Mouse (Mus musculus): ENCODE data around the gene Ntm. TPM values are rescaled to one million over a fixed set of nuclear protein-coding genes. Genes with fewer than 3 reads are reported as not detected.
A peak's percentile ranks its signal among the peaks of the same experiment; 100 is the strongest.

Gene Ntm
- polyA plus RNA-seq, 1 experiment from 2014 or later: 0.76 TPM

DNA sequence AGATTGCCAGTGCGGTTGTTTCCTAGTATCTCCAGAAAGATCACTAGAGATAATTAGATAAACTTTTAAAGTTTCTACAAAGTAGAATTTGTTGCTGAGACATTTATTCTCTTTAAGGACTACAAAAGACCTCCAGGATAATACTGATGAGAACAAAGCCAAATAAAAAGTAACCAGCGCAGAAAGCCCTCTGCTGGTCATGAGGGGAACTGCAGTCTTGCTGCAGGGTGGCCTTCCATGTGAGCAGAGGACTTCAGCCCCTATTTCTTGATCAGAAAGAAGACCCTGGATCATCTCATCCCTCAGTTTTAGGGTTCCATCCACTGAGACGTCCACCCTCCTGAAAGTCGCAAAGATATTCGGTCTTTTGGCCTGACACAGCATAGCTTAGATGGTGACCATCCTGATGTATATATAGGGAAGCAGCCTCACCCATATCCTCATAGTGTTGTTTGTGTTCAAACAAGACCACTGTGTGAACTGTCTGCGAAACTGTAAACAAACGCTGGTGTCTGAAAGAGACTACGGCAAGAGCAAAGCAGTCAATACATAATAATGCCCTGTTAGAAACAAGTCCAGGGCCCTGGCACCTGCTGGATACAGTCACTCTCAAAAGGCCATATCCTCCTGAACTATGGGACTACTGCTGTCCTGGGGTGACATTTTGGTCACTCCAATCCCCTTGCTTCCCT, 553.6 kb downstream of the Ntm start:
- no peak overlapping the region for H3K4me2 ChIP-seq (replicated peaks; ENCODE audit: low read depth, low read length)
- H3K27me3 ChIP-seq (replicated peaks; ENCODE audit: insufficient read depth, low read length): peaks cover 14% of the 10 kb centered on the region
- H3K9ac ChIP-seq (replicated peaks; ENCODE audit: low read depth): no peak overlapping the region
- 0 out of 2 replicates have a peak, but pooled peaks cover 2% of the 10 kb centered on the region for H3K4me1 ChIP-seq (ENCODE audit: insufficient read depth, low read depth, low read length)
- H3K27ac ChIP-seq (ENCODE audit: low read length): no peak overlapping the region
- peak; percentile 22 for DNase-seq (ENCODE audit: low spot score)
- WGBS: 49% methylated on average over 8 of the region's 8 CpGs
- no peak for ATAC-seq
- H3K9me3 ChIP-seq (ENCODE audit: low read length): no peaks in the 10 kb centered on the region
- H3K36me3 ChIP-seq (ENCODE audit: insufficient read depth, low read length): no peaks in the 10 kb centered on the region
- no peak overlapping the region for H3K4me3 ChIP-seq (ENCODE audit: low read depth, low read length)
- TF ChIP-seq CTCF (IDR thresholded peaks at IDR 0.05) (peak; percentile 87), EP300 (IDR thresholded peaks at IDR 0.05) (no peak)

DNA sequence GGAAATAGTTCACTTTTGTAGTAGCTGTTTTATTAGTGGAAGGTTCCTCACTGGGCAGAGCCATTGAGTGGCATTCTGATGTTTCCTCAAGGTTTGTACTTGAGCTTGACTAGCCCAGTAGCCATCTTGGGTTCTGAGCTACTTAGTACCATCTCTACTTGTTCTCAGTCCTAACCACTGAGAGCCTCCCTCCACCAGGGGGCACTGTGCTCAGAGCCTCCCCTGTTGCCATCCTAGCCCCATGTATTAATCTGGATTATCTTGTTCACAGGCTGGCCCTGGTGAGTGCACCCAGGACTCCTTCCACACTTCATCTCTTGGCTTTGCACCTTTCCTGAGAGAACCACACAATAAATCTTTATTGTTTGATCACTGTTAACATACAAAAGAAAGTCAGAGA, 555.0 kb downstream of the Ntm start:
- no peak overlapping the region for H3K27ac ChIP-seq (ENCODE audit: low read length)
- DNase-seq (ENCODE audit: low spot score): peak; percentile 29
- H3K4me1 ChIP-seq (ENCODE audit: insufficient read depth, low read depth, low read length): 0 out of 2 replicates have a peak, but pooled peaks cover 2% of the 10 kb centered on the region
- H3K9me3 ChIP-seq (ENCODE audit: low read length): no peaks in the 10 kb centered on the region
- no peak overlapping the region for H3K9ac ChIP-seq (replicated peaks; ENCODE audit: low read depth)
- H3K36me3 ChIP-seq (ENCODE audit: insufficient read depth, low read length): no peaks in the 10 kb centered on the region
- H3K27me3 ChIP-seq (replicated peaks; ENCODE audit: insufficient read depth, low read length): peaks cover 5% of the 10 kb centered on the region
- peak; percentile 66 for TF ChIP-seq CTCF (IDR thresholded peaks at IDR 0.05)
- TF ChIP-seq EP300 (IDR thresholded peaks at IDR 0.05): no peak
- no peak overlapping the region for H3K4me2 ChIP-seq (replicated peaks; ENCODE audit: low read depth, low read length)
- H3K4me3 ChIP-seq (ENCODE audit: low read depth, low read length): no peak overlapping the region
- ATAC-seq: no peak

DNA sequence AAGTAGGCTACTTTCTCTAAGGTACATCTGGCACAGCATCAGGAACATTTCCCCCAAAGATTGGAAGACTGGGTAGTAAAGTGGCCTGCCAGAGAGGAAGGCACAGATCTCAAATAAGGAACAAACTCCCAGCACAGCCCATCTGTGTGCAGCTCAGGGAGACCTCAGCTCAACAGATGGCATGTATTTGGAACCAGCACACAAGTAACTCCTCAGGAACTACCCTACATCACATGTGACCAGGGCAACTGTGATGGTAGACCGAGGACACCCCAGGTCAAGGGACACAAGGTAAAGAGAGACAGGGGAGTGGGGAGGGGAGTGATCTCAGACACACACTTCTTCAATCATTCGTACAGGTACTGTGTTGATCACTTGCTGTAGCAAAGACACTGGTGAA, 556.0 kb downstream of the Ntm start:
- 91% methylated on average over 2 of the region's 2 CpGs for WGBS
- DNase-seq (ENCODE audit: low spot score) (no peak), ATAC-seq (no peak)
- no peak overlapping the region for H3K4me2 ChIP-seq (replicated peaks; ENCODE audit: low read depth, low read length)
- H3K9me3 ChIP-seq (ENCODE audit: low read length): no peaks in the 10 kb centered on the region
- no peaks in the 10 kb centered on the region for H3K36me3 ChIP-seq (ENCODE audit: insufficient read depth, low read length)
- no peak overlapping the region for H3K27ac ChIP-seq (ENCODE audit: low read length)
- no peaks in the 10 kb centered on the region for H3K4me1 ChIP-seq (ENCODE audit: insufficient read depth, low read depth, low read length)
- TF ChIP-seq CTCF (IDR thresholded peaks at IDR 0.05) (no peak), EP300 (IDR thresholded peaks at IDR 0.05) (no peak)
- H3K27me3 ChIP-seq (replicated peaks; ENCODE audit: insufficient read depth, low read length): no peaks in the 10 kb centered on the region
- H3K9ac ChIP-seq (replicated peaks; ENCODE audit: low read depth): no peak overlapping the region
- no peak overlapping the region for H3K4me3 ChIP-seq (ENCODE audit: low read depth, low read length)

DNA sequence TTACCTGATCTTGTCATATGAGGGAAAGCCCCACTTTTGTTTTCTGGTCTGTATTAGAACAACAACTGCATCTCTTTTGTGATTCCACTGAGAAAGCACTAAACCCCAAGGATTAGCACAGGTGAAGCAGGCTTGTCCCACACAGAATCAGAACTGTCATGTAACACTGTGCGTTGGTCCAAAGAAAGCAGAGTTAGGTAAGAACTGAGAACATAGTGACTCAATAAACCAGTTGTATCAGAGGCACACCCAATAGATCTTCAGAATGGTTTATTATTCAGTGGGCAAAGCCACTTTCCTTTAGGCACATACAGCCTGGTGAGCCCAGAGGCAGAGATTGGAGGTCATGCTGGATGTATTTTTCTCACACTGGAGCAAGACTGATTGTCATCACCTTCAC, 556.9 kb downstream of the Ntm start:
- WGBS: 82% methylated on average over 1 of the region's 1 CpGs

DNA sequence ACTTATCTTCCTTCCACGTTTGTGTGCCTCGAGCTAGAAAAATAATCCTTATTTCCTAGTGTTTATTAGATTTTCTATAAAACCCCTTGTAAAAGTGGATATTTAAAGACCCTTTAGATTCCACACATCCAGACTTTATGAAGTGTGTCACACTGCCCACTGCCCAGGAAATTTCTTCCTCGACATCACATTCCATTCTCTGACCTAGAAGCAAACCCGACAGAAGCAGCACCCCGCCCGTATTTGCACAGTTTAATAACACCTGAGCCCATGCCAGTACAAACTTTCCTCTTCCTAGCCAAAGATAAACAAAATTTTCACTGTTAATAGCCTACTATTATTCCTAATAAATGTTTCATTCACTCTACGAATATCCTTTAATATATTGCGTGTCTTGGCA, 562.8 kb downstream of the Ntm start:
- H3K36me3 ChIP-seq (ENCODE audit: insufficient read depth, low read length): no peaks in the 10 kb centered on the region
- H3K27ac ChIP-seq (ENCODE audit: low read length): no peak overlapping the region
- 32% methylated on average over 8 of the region's 8 CpGs for WGBS
- no peaks in the 10 kb centered on the region for H3K27me3 ChIP-seq (replicated peaks; ENCODE audit: insufficient read depth, low read length)
- H3K4me3 ChIP-seq (ENCODE audit: low read depth, low read length): no peak overlapping the region
- H3K9me3 ChIP-seq (ENCODE audit: low read length): no peaks in the 10 kb centered on the region
- TF ChIP-seq CTCF (IDR thresholded peaks at IDR 0.05): no peak
- no peak for TF ChIP-seq EP300 (IDR thresholded peaks at IDR 0.05)
- no peaks in the 10 kb centered on the region; the same call in 1 of the 2 replicates for H3K4me1 ChIP-seq (ENCODE audit: insufficient read depth, low read depth, low read length)
- no peak overlapping the region for H3K9ac ChIP-seq (replicated peaks; ENCODE audit: low read depth)
- no peak overlapping the region for H3K4me2 ChIP-seq (replicated peaks; ENCODE audit: low read depth, low read length)
- DNase-seq (ENCODE audit: low spot score) (no peak), ATAC-seq (no peak)

More for the DNA sequence above, 556.9 kb downstream of the Ntm start:
- H3K27me3 ChIP-seq (replicated peaks; ENCODE audit: insufficient read depth, low read length): no peaks in the 10 kb centered on the region
- TF ChIP-seq EP300 (IDR thresholded peaks at IDR 0.05) (no peak), CTCF (IDR thresholded peaks at IDR 0.05) (no peak)
- no peaks in the 10 kb centered on the region for H3K36me3 ChIP-seq (ENCODE audit: insufficient read depth, low read length)
- H3K27ac ChIP-seq (ENCODE audit: low read length): no peak overlapping the region
- H3K9me3 ChIP-seq (ENCODE audit: low read length): no peaks in the 10 kb centered on the region
- H3K9ac ChIP-seq (replicated peaks; ENCODE audit: low read depth): no peak overlapping the region
- ATAC-seq (no peak), DNase-seq (ENCODE audit: low spot score) (no peak)
- H3K4me3 ChIP-seq (ENCODE audit: low read depth, low read length): no peak overlapping the region
- H3K4me2 ChIP-seq (replicated peaks; ENCODE audit: low read depth, low read length): no peak overlapping the region
- no peaks in the 10 kb centered on the region for H3K4me1 ChIP-seq (ENCODE audit: insufficient read depth, low read depth, low read length)

DNA sequence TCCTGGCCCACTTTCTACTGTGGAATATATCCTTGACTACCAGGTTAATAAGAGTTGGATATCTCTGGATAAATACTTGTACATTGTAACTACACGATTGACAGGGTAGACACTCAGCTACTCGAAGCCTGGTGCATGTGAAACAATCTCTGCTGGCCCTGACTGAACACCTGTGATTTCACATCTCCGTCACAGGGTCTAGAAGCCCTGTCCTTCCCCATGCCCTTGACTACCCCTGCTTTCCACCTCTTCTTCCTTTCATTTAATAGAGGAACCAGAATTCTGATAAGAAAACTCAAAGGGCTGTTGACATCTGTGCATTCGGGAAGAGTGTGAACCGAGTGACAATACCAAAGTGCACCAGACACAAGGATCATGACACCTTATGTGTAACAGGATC, 566.8 kb downstream of the Ntm start:
- no peak overlapping the region for H3K4me3 ChIP-seq (ENCODE audit: low read depth, low read length)
- H3K27ac ChIP-seq (ENCODE audit: low read length): no peak overlapping the region
- H3K9me3 ChIP-seq (ENCODE audit: low read length): no peaks in the 10 kb centered on the region
- no peak for TF ChIP-seq CTCF (IDR thresholded peaks at IDR 0.05)
- no peak overlapping the region for H3K9ac ChIP-seq (replicated peaks; ENCODE audit: low read depth)
- no peak for DNase-seq (ENCODE audit: low spot score)
- no peaks in the 10 kb centered on the region; the same call in 1 of the 2 replicates for H3K4me1 ChIP-seq (ENCODE audit: insufficient read depth, low read depth, low read length)
- no peaks in the 10 kb centered on the region for H3K27me3 ChIP-seq (replicated peaks; ENCODE audit: insufficient read depth, low read length)
- no peaks in the 10 kb centered on the region for H3K36me3 ChIP-seq (ENCODE audit: insufficient read depth, low read length)
- no peak overlapping the region for H3K4me2 ChIP-seq (replicated peaks; ENCODE audit: low read depth, low read length)
- ATAC-seq: no peak
- 67% methylated on average over 5 of the region's 5 CpGs for WGBS
